Mouse (Mus musculus): ENCODE measurements around the gene Tmem132b.

- no peak for TF ChIP-seq MAFK (IDR thresholded peaks at IDR 0.05; ENCODE audit: insufficient replicate concordance, low read length)
- TF ChIP-seq TBP (conservative IDR thresholded peaks at IDR 0.05; ENCODE audit: low read depth, low read length), result no peak
- no peak for TF ChIP-seq NRF1 (IDR thresholded peaks at IDR 0.05; ENCODE audit: low read depth, low read length)
- TF ChIP-seq POLR2A (IDR thresholded peaks at IDR 0.05; ENCODE audit: low read depth, low read length), result no peak
- TF ChIP-seq NELFE (IDR thresholded peaks at IDR 0.05; ENCODE audit: low read depth, low read length), result no peak
- TF ChIP-seq CTCF (conservative IDR thresholded peaks at IDR 0.05 in 1 of 2, IDR thresholded peaks at IDR 0.05 in 1 of 2; ENCODE audit: low read depth in 2 of 2, low read length in 2 of 2), result no peak
Measured at GRCm38 (mm10) chr5:125658959-125659749, 127.6 kb downstream of the Tmem132b start.
